Mouse (Mus musculus) ES-E14 (cell line): ENCODE data around the gene Plcd4. TPM values are rescaled to one million over a fixed set of nuclear protein-coding genes. Genes with fewer than 3 reads are reported as not detected.

Experiments used
- DNase-seq: peaks from one replicate; pipeline ENCODE4 v3.0.0-alpha.2; 2013; ENCODE audit warnings: low read depth, low spot score
- H3K27ac ChIP-seq: 2 replicates; pipeline ENCODE4 v1.5.1; 2012; ENCODE audit warnings: low read depth, mild to moderate bottlenecking, low read length, moderate library complexity, mixed read lengths; ENCODE audit not compliant: poor library complexity, insufficient read depth, severe bottlenecking
- H3K36me3 ChIP-seq: 2 replicates; pipeline ENCODE4 v1.6.1; 2012; ENCODE audit warnings: mild to moderate bottlenecking, low read length, moderate library complexity, mixed read lengths; ENCODE audit not compliant: control insufficient read depth, poor library complexity, insufficient read depth, severe bottlenecking
- H3K4me1 ChIP-seq, 2 experiments: fragments of 150-350 bp in 1 of 2; sonication (generic) in 1 of 2; 2 replicates each; pipeline ENCODE4 v1.6.1; 2012; ENCODE audit warnings: low read length in 2 of 2, mild to moderate bottlenecking in 1 of 2, mixed read lengths in 1 of 2; ENCODE audit not compliant: control insufficient read depth in 2 of 2, insufficient read depth in 2 of 2, poor library complexity in 1 of 2
- H3K4me3 ChIP-seq, 2 experiments: fragments of 150-350 bp in 1 of 2; sonication (generic) in 1 of 2; 2 replicates each; pipeline ENCODE4 v1.5.1; 2012; ENCODE audit warnings: low read length in 2 of 2, low read depth in 1 of 2, mild to moderate bottlenecking in 1 of 2, mixed read lengths in 1 of 2; ENCODE audit not compliant: insufficient read depth in 1 of 2, poor library complexity in 1 of 2, severe bottlenecking in 1 of 2
- H3K9ac ChIP-seq: 2 replicates; pipeline ENCODE4 v1.6.1; 2012; ENCODE audit warnings: low read depth, mild to moderate bottlenecking, low read length, mixed read lengths; ENCODE audit not compliant: poor library complexity, insufficient read depth, severe bottlenecking
- H3K9me3 ChIP-seq: fragments of 150-350 bp; sonication (generic); 2 replicates; pipeline ENCODE4 v1.6.1; 2012; ENCODE audit warnings: low read depth, mild to moderate bottlenecking, low read length; ENCODE audit not compliant: control insufficient read depth, insufficient read depth
- CHD2 ChIP-seq: IDR thresholded peaks from 2 replicates; pipeline ENCODE4 v1.6.1; 2014; ENCODE audit warnings: mild to moderate bottlenecking, low read depth, low read length, inconsistent platforms
- HCFC1 ChIP-seq: IDR thresholded peaks from 2 replicates; pipeline ENCODE4 v1.6.1; 2012; ENCODE audit warnings: low read length, inconsistent platforms, borderline replicate concordance; ENCODE audit not compliant: insufficient read depth
- MAFK ChIP-seq: IDR thresholded peaks from 2 replicates; pipeline ENCODE4 v1.6.1; 2014; ENCODE audit warnings: mild to moderate bottlenecking, low read depth, low read length, inconsistent platforms; ENCODE audit not compliant: insufficient read depth
- ZC3H11A ChIP-seq: IDR thresholded peaks from 2 replicates; pipeline ENCODE4 v1.6.1; 2012; ENCODE audit warnings: low read depth, mild to moderate bottlenecking, inconsistent platforms, low read length, borderline replicate concordance
- ZNF384 ChIP-seq: IDR thresholded peaks from 2 replicates; pipeline ENCODE4 v1.6.1; 2012; ENCODE audit warnings: low read depth, low read length, inconsistent platforms
- in situ Hi-C, 2 experiments: fragments of 600-800 bp; cut with MboI; formaldehyde crosslinking; loops; one replicate each; pipeline ENCODE4 v1.15.1; 2025; ENCODE audit warnings: low sequenced_read_pairs in 2 of 2, inconsistent platforms in 1 of 2; ENCODE audit not compliant: unreplicated experiment in 2 of 2
- total RNA-seq: library from RNA; depleted of rRNA; stranded (reverse); fragments of 300-350 nt; gene quantifications from 2 replicates; pipeline ENCODE4 v1.2.3, GENCODE M21; 2012

Plcd4 gene
- total RNA-seq, 1 experiment = 1.2 TPM

- no peak for DNase-seq
- H3K9me3 ChIP-seq = no peaks in the 10 kb centered on the region
- peaks cover 23% of the 10 kb centered on the region for H3K36me3 ChIP-seq
- H3K4me1 ChIP-seq = no peaks in the 10 kb centered on the region
- H3K27ac ChIP-seq = no peak overlapping the region
- no peak for TF ChIP-seq MAFK
- TF ChIP-seq HCFC1 = no peak
- TF ChIP-seq ZNF384 = no peak
- TF ChIP-seq CHD2 = no peak
- no peak for TF ChIP-seq ZC3H11A
- H3K9ac ChIP-seq = no peak overlapping the region
- in situ Hi-C loops = no loop called here
- H3K4me3 ChIP-seq = no peak overlapping the region
Observed at GRCm38 (mm10) chr1:74524746-74525145, 17.9 kb upstream of the Plcd4 start.

GRCm38 (mm10) chr1:74528589-74528988 lies 14.1 kb upstream of the Plcd4 start:
- no peaks in the 10 kb centered on the region for H3K9me3 ChIP-seq

GRCm38 (mm10) chr1:74538650-74539049 lies 4.0 kb upstream of the Plcd4 start:
- Histone ChIP-seq H3K4me3 (no peak overlapping the region), H3K27ac (no peak overlapping the region), H3K9me3 (no peaks in the 10 kb centered on the region), H3K4me1 (peaks cover 0 to 4% of the 10 kb centered on the region in 2 experiments; a peak in 1 of 4 replicates), H3K36me3 (no peaks in the 10 kb centered on the region), H3K9ac (no peak overlapping the region)
- in situ Hi-C loops = no loop called here
- TF ChIP-seq HCFC1 (no peak), ZNF384 (no peak), ZC3H11A (no peak), CHD2 (no peak), MAFK (no peak)
- DNase-seq = no peak

More at GRCm38 (mm10) chr1:74528589-74528988, 14.1 kb upstream of the Plcd4 start:
- no peak for TF ChIP-seq HCFC1
- TF ChIP-seq ZNF384 = no peak
- no peak for TF ChIP-seq ZC3H11A
- no peak for TF ChIP-seq MAFK
- no peak for TF ChIP-seq CHD2
- H3K4me1 ChIP-seq = no peaks in the 10 kb centered on the region
- no peak overlapping the region for H3K9ac ChIP-seq
- no peak for DNase-seq
- H3K4me3 ChIP-seq = no peak overlapping the region
- peaks cover 32% of the 10 kb centered on the region for H3K36me3 ChIP-seq
- in situ Hi-C loops = no loop called here
- H3K27ac ChIP-seq = no peak overlapping the region

- Histone ChIP-seq H3K9me3 (no peaks in the 10 kb centered on the region), H3K9ac (no peak within 1 kb of the TSS), H3K4me1 (peaks cover 0 to 4% of the 10 kb centered on the region in 2 experiments; a peak in 1 of 4 replicates), H3K27ac (no peak within 1 kb of the TSS), H3K4me3 (no peak within 1 kb of the TSS), H3K36me3 (no peaks in the 10 kb centered on the region)
- no peak for DNase-seq
- TF ChIP-seq HCFC1 = no peak
- TF ChIP-seq MAFK = no peak
- no peak for TF ChIP-seq ZNF384
- no peak for TF ChIP-seq ZC3H11A
- TF ChIP-seq CHD2 = no peak
- in situ Hi-C loops = no loop called here
Observed at GRCm38 (mm10) chr1:74544184-74544583, 1.5 kb downstream of the Plcd4 start, which contains the start of gene Usp37. Usp37 (minus strand) TSS chr1:74544284.

GRCm38 (mm10) chr1:74559061-74559460 lies 16.4 kb downstream of the Plcd4 start:
- H3K27ac ChIP-seq = no peak overlapping the region
- H3K4me3 ChIP-seq = no peak overlapping the region
- in situ Hi-C loops = no loop called here
- DNase-seq = no peak
- H3K9me3 ChIP-seq = no peaks in the 10 kb centered on the region
- H3K9ac ChIP-seq = no peak overlapping the region
- H3K36me3 ChIP-seq = no peaks in the 10 kb centered on the region; the same call in 1 of the 2 replicates
- no peak for TF ChIP-seq MAFK
- TF ChIP-seq CHD2 = no peak
- TF ChIP-seq HCFC1 = no peak
- no peak for TF ChIP-seq ZNF384
- no peak for TF ChIP-seq ZC3H11A
- no peaks in the 10 kb centered on the region for H3K4me1 ChIP-seq
